Mouse (Mus musculus) forebrain, embryonic 15.5 days (tissue): ENCODE data around the gene Ccdc194. TPM values are rescaled to one million over a fixed set of nuclear protein-coding genes. Genes with fewer than 3 reads are reported as not detected.
A peak's percentile ranks its signal among the peaks of the same experiment; 100 is the strongest.

Experiments used
- ATAC-seq: fragments of 200-750 bp; cut with Nextera tagmentation; replicated peaks from 2 replicates; pipeline ENCODE4 v1.8.0; 2017; ENCODE audit warnings: mild to moderate bottlenecking, moderate TSS enrichment, moderate library complexity
- H3K27ac ChIP-seq: fragments of 300-500 bp; sonication (generic); replicated peaks from 2 replicates; pipeline ENCODE4 v1.5.1; 2015; ENCODE audit warnings: mild to moderate bottlenecking, inconsistent platforms
- H3K27me3 ChIP-seq: fragments of 300-500 bp; sonication (generic); 2 replicates; pipeline ENCODE4 v1.6.1; 2015; ENCODE audit warnings: inconsistent platforms
- H3K36me3 ChIP-seq: fragments of 300-500 bp; sonication (generic); 2 replicates; pipeline ENCODE4 v1.6.1; 2015; ENCODE audit warnings: mild to moderate bottlenecking, inconsistent platforms
- H3K4me1 ChIP-seq: fragments of 300-500 bp; sonication (generic); 2 replicates; pipeline ENCODE4 v1.6.1; 2015; ENCODE audit warnings: inconsistent platforms
- H3K4me2 ChIP-seq: fragments of 300-500 bp; sonication (generic); replicated peaks from 2 replicates; pipeline ENCODE4 v1.6.1; 2015; ENCODE audit warnings: mild to moderate bottlenecking, inconsistent platforms
- H3K4me3 ChIP-seq: fragments of 300-500 bp; sonication (generic); 2 replicates; pipeline ENCODE4 v1.5.1; 2015; ENCODE audit warnings: mild to moderate bottlenecking, inconsistent platforms
- H3K9ac ChIP-seq: fragments of 300-500 bp; sonication (generic); replicated peaks from 2 replicates; pipeline ENCODE4 v1.6.1; 2015; ENCODE audit warnings: mild to moderate bottlenecking, inconsistent platforms
- H3K9me3 ChIP-seq: fragments of 300-500 bp; sonication (generic); 2 replicates; pipeline ENCODE4 v1.6.1; 2016; ENCODE audit warnings: inconsistent platforms
- WGBS: fragments of 180-500 bp; shearing (Covaris S2); methylation state at CpG from one replicate; pipeline ENCODE4 v1.1.7; 2015; ENCODE audit warnings: mixed read lengths; 5-methylcytosine and 5-hydroxymethylcytosine counted together
- polyA plus RNA-seq: library from polyadenylated mRNA; unstranded; fragments of >200 nt; fragmentation: Nextera tagmentation; extraction: Ambion mirVana; gene quantifications from 2 replicates; pipeline ENCODE4 v1.2.1, GENCODE M21; 2015

Ccdc194 gene
- polyA plus RNA-seq, 1 experiment from 2014 or later: 0.11 TPM

- 79% methylated on average over 3 of the region's 3 CpGs for whole genome bisulfite sequencing
- peaks cover 28% of the 10 kb centered on the region for H3K4me1 ChIP-seq
- H3K27ac ChIP-seq: no peak overlapping the region
- no peak for ATAC-seq
- H3K9ac ChIP-seq: peak overlapping the region; percentile 70
- H3K9me3 ChIP-seq: no peaks in the 10 kb centered on the region
- peak overlapping the region; percentile 76 for H3K4me3 ChIP-seq
- H3K27me3 ChIP-seq: no peaks in the 10 kb centered on the region
- peaks cover 36% of the 10 kb centered on the region for H3K36me3 ChIP-seq
- H3K4me2 ChIP-seq: peak overlapping the region; percentile 77
Observed at GRCm38 (mm10) chr8:71470146-71470912, 55.2 kb downstream of the Ccdc194 start.

Other genes with a start within 250 kb of the Ccdc194 start
- gene Use1, start 158.9 kb downstream of the Ccdc194 start, polyA plus RNA-seq: 98.4 and 102 TPM in 2 replicates
- gene Ocel1, start 154.4 kb downstream of the Ccdc194 start, polyA plus RNA-seq: 7.3 and 8.0 TPM in 2 replicates
- 15.5 and 16.6 TPM in 2 replicates for gene Nr2f6, start 143.8 kb downstream of the Ccdc194 start, polyA plus RNA-seq
- gene Ushbp1, start 129.9 kb downstream of the Ccdc194 start, polyA plus RNA-seq: 5.5 and 6.0 TPM in 2 replicates
- 102 and 108 TPM in 2 replicates for gene Babam1, start 128.8 kb downstream of the Ccdc194 start, polyA plus RNA-seq
- gene Ankle1, start 119.7 kb downstream of the Ccdc194 start, polyA plus RNA-seq: 17.2 and 18.3 TPM in 2 replicates
- gene Abhd8, start 62.1 kb downstream of the Ccdc194 start, polyA plus RNA-seq: 139 and 140 TPM in 2 replicates
- gene Mrpl34, start 60.8 kb downstream of the Ccdc194 start, polyA plus RNA-seq: 189 and 199 TPM in 2 replicates
- gene Dda1, start 56.5 kb downstream of the Ccdc194 start, polyA plus RNA-seq: 222 and 240 TPM in 2 replicates
- 9.4 and 9.8 TPM in 2 replicates for gene Ano8, start 39.7 kb downstream of the Ccdc194 start, polyA plus RNA-seq
- gene Gtpbp3, start 37.6 kb downstream of the Ccdc194 start, polyA plus RNA-seq: 12.2 and 13.7 TPM in 2 replicates
- 5.4 and 6.0 TPM in 2 replicates for gene Plvap, start 14.0 kb downstream of the Ccdc194 start, polyA plus RNA-seq
- gene Bst2, start 11.7 kb upstream of the Ccdc194 start, polyA plus RNA-seq: 8.5 and 8.8 TPM in 2 replicates
- gene Mvb12a, start 17.2 kb upstream of the Ccdc194 start, polyA plus RNA-seq: 56.9 and 61.7 TPM in 2 replicates
- 0.11 and 0.20 TPM in 2 replicates for gene Tmem221, start 33.2 kb upstream of the Ccdc194 start, polyA plus RNA-seq
- not detected in 2 replicates for gene Nxnl1, start 40.9 kb upstream of the Ccdc194 start, polyA plus RNA-seq
- 68.5 and 71.8 TPM in 2 replicates for gene Slc27a1, start 43.2 kb upstream of the Ccdc194 start, polyA plus RNA-seq
- 191 TPM in 2 replicates for gene Pgls, start 66.5 kb upstream of the Ccdc194 start, polyA plus RNA-seq
- 4.9 and 5.5 TPM in 2 replicates for gene Fam129c, start 71.9 kb upstream of the Ccdc194 start, polyA plus RNA-seq
- 54.3 and 56.2 TPM in 2 replicates for gene Colgalt1, start 85.3 kb upstream of the Ccdc194 start, polyA plus RNA-seq
- gene Unc13a, start 146.0 kb upstream of the Ccdc194 start, polyA plus RNA-seq: 23.3 and 23.6 TPM in 2 replicates
- gene Jak3, start 150.6 kb upstream of the Ccdc194 start, polyA plus RNA-seq: 2.9 and 3.3 TPM in 2 replicates
- gene Insl3, start 163.5 kb upstream of the Ccdc194 start, polyA plus RNA-seq: 0.54 TPM in 1 of 2 replicates, not detected in the other
- 0.42 and 0.46 TPM in 2 replicates for gene B3gnt3, start 176.1 kb upstream of the Ccdc194 start, polyA plus RNA-seq
- 70.9 and 71.7 TPM in 2 replicates for gene Fcho1, start 200.0 kb upstream of the Ccdc194 start, polyA plus RNA-seq